Mouse (Mus musculus) urinary bladder, postnatal 14 days (tissue): ENCODE results near the gene Gm21760.
"Not testable (repeated sequence)": the region's sequence is repeated elsewhere in the genome, so short reads cannot be mapped to it uniquely, and the experiment has no call there.

Experiments
- DNase-seq: peaks from one replicate; pipeline ENCODE4 v3.0.0; 2021; ENCODE audit warnings: low spot score

The Gm21760 gene

DNA sequence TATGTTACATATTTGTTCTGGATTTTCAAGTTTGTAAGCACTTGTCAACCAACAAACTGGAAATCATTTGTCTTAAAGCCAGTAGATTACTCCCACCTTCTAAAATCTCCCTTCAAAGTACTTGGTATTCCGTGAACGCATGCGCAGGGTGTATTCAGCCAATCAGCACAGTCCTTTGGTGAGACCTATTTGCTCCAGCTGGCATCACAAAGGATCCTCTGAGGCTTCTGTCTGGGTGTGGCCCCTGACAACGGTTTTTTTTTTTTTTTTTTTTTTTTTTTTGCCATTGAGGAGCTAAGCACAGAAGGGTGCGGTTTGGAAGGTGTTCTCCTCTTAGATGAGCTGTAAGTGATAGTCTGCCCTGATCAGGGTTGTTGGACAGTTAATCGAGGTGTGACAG is at the start of gene Gm21760:
Gene Gm21760 (plus strand): TSS at position 301 of the 400 bp plus-strand sequence.
- DNase-seq = not testable (repeated sequence)
